Mouse (Mus musculus) thymus, adult 2 months (tissue): ENCODE results near the gene Gck.

ENCODE experiments used
- CTCF ChIP-seq: fragments of 200-500 bp; IDR thresholded peaks from 2 replicates; pipeline ENCODE4 v1.5.1; 2012; ENCODE audit warnings: mild to moderate bottlenecking, control low read depth, low read length, moderate library complexity, borderline replicate concordance; ENCODE audit not compliant: control insufficient read depth, poor library complexity, insufficient read depth; ENCODE audit errors: extremely low read depth
- POLR2A ChIP-seq: fragments of 200-500 bp; IDR thresholded peaks from 2 replicates; pipeline ENCODE4 v1.6.1; 2012; ENCODE audit warnings: mild to moderate bottlenecking, low read length, control low read depth, moderate library complexity; ENCODE audit not compliant: control insufficient read depth, poor library complexity, insufficient read depth; ENCODE audit errors: extremely low read depth

DNA sequence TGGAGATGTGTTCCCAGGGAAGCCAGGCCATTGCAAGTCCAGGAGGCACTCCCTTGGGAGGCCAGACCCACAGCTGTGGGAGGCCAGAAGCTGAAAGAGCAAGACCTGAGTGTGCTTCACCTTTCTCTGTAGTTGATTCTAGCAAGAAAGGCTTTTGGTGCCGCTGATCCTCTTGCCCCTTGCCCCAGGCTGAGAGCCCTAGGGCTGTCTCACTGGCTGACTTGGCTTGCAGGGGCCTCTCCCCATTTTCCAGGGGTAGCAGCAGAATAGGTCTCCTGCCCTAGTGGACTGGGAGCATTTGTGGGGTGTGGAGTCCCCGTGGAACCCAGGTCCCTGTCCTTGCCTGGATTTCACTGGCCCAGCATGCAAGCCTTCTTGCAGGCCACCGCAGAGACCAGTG, 48.6 kb downstream of the Gck start:
- TF ChIP-seq CTCF (no peak), POLR2A (no peak)
